Mouse (Mus musculus) midbrain, embryonic 15.5 days (tissue): Measurements from ENCODE around the gene Nop53. TPM values are rescaled to one million over a fixed set of nuclear protein-coding genes. Genes with fewer than 3 reads are reported as not detected.

ENCODE experiments used
- ATAC-seq: fragments of 200-750 bp; cut with Nextera tagmentation; replicated peaks from 2 replicates; pipeline ENCODE4 v1.8.0; 2017; ENCODE audit warnings: moderate TSS enrichment
- H3K27ac ChIP-seq: fragments of 300-500 bp; sonication (generic); 2 replicates; pipeline ENCODE4 v1.5.1; 2015; ENCODE audit warnings: mild to moderate bottlenecking, inconsistent platforms
- H3K27me3 ChIP-seq: fragments of 300-500 bp; sonication (generic); replicated peaks from 2 replicates; pipeline ENCODE4 v1.6.1; 2015; ENCODE audit warnings: inconsistent platforms
- H3K36me3 ChIP-seq: fragments of 300-500 bp; sonication (generic); replicated peaks from 2 replicates; pipeline ENCODE4 v1.6.1; 2015; ENCODE audit warnings: inconsistent platforms
- H3K4me1 ChIP-seq: fragments of 300-500 bp; sonication (generic); 2 replicates; pipeline ENCODE4 v1.6.1; 2015; ENCODE audit warnings: inconsistent platforms
- H3K4me2 ChIP-seq: fragments of 300-500 bp; sonication (generic); 2 replicates; pipeline ENCODE4 v1.6.1; 2015; ENCODE audit warnings: inconsistent platforms, mild to moderate bottlenecking, moderate library complexity
- H3K4me3 ChIP-seq: fragments of 300-500 bp; sonication (generic); 2 replicates; pipeline ENCODE4 v1.5.1; 2015; ENCODE audit warnings: mild to moderate bottlenecking, inconsistent platforms
- H3K9ac ChIP-seq: fragments of 300-500 bp; sonication (generic); 2 replicates; pipeline ENCODE4 v1.6.1; 2015; ENCODE audit warnings: mild to moderate bottlenecking, inconsistent platforms
- H3K9me3 ChIP-seq: fragments of 300-500 bp; sonication (generic); 2 replicates; pipeline ENCODE4 v1.6.1; 2016; ENCODE audit warnings: inconsistent platforms
- WGBS: fragments of 180-500 bp; shearing (Covaris S2); methylation state at CpG from one replicate; pipeline ENCODE4 v1.1.7; 2015; ENCODE audit warnings: mixed read lengths; 5-methylcytosine and 5-hydroxymethylcytosine counted together
- polyA plus RNA-seq: library from polyadenylated mRNA; unstranded; fragments of >200 nt; fragmentation: Nextera tagmentation; extraction: Ambion mirVana; gene quantifications from 2 replicates; pipeline ENCODE4 v1.2.1, GENCODE M21; 2015

Gene Nop53
- polyA plus RNA-seq, 1 experiment from 2014 or later: 114 TPM

DNA sequence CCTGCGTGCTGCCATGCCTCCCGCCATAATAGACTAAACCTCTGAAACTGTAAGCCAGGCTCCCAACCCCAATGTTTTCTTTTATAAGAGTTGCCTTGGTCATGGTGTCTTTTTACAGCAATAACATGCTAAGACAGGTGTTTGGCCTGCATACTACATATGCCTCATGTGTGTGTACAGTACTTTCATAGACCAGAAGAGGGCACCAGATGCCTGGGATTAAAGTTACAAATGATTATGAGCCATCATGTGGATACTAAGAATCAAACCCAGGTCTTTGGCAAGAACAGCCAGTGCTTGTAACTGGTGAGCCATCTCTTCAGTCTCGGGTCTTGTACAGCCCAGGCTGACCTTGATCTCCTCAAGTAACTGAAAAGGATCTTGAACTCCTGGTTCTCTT lies 23.8 kb upstream of the Nop53 start:
- no peak overlapping the region for H3K4me2 ChIP-seq
- no peak overlapping the region for H3K4me3 ChIP-seq
- H3K9me3 ChIP-seq: no peaks in the 10 kb centered on the region
- no peak overlapping the region for H3K9ac ChIP-seq
- WGBS: 90% methylated on average over 3 of the region's 3 CpGs
- H3K27ac ChIP-seq: no peak overlapping the region
- H3K27me3 ChIP-seq: no peaks in the 10 kb centered on the region
- 0 out of 2 replicates have a peak, but pooled peaks cover 3% of the 10 kb centered on the region for H3K4me1 ChIP-seq
- peaks cover 16% of the 10 kb centered on the region for H3K36me3 ChIP-seq
- ATAC-seq: no peak

GRCm38 (mm10) chr7:15968322-15968721 lies 22.4 kb upstream of the Nop53 start:
- no peak for ATAC-seq

DNA sequence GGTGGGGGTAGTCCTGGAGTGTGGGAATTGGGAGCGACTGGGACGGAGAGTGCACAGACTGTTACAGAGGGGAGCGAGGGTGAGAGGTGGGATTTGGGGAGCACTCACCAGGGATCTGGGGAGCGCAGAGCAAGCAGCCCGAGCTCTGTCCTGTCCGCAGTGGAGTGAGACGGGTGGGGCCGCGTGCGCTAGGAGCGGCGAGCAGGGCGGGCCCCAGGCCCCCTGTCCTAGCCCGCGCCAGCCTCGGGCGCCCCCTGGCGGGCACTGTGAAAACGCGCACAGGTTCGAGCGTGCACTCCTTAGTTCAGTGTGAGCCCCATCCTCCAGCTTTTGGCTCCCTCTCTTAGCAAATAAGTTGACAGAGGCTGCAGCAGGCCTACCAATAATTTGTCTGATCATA lies 21.4 kb upstream of the Nop53 start, which contains the start of gene Ehd2:
Ehd2 (minus strand) TSS at position 256 of the 400 bp plus-strand sequence.
- Histone ChIP-seq H3K9ac (no peak within 1 kb of the TSS), H3K36me3 (peaks cover 4% of the 10 kb centered on the region)
- WGBS: 1% methylated on average over 22 of the region's 22 CpGs

More at GRCm38 (mm10) chr7:15968322-15968721, 22.4 kb upstream of the Nop53 start:
- no peaks in the 10 kb centered on the region for H3K27me3 ChIP-seq
- no peak overlapping the region for H3K4me2 ChIP-seq
- no peak overlapping the region for H3K9ac ChIP-seq
- 0 out of 2 replicates have a peak, but pooled peaks cover 3% of the 10 kb centered on the region for H3K4me1 ChIP-seq
- 91% methylated on average over 8 of the region's 8 CpGs for WGBS
- H3K36me3 ChIP-seq: peaks cover 6% of the 10 kb centered on the region
- H3K4me3 ChIP-seq: no peak overlapping the region
- H3K9me3 ChIP-seq: no peaks in the 10 kb centered on the region
- H3K27ac ChIP-seq: no peak overlapping the region

GRCm38 (mm10) chr7:15966489-15966888 lies 20.6 kb upstream of the Nop53 start:
- Histone ChIP-seq H3K36me3 (no peaks in the 10 kb centered on the region; the same call in 1 of the 2 replicates), H3K9me3 (no peaks in the 10 kb centered on the region), H3K27me3 (no peaks in the 10 kb centered on the region), H3K4me1 (peaks cover 11% of the 10 kb centered on the region), H3K4me2 (0 out of 2 replicates have a peak overlapping the region, but pooled peaks have one; percentile 46), H3K27ac (no peak overlapping the region), H3K4me3 (no peak overlapping the region), H3K9ac (no peak overlapping the region)
- ATAC-seq: no peak
- WGBS: 77% methylated on average over 3 of the region's 3 CpGs

More for the DNA sequence above, 21.4 kb upstream of the Nop53 start, which contains the start of gene Ehd2:
- Histone ChIP-seq H3K27ac (no peak within 1 kb of the TSS), H3K4me3 (peak within 1 kb of the TSS; percentile 20; the same call in 1 of the 2 replicates), H3K4me1 (peaks cover 8% of the 10 kb centered on the region), H3K27me3 (no peaks in the 10 kb centered on the region), H3K4me2 (peak within 1 kb of the TSS; percentile 46), H3K9me3 (no peaks in the 10 kb centered on the region)
- ATAC-seq: peak; percentile 55

DNA sequence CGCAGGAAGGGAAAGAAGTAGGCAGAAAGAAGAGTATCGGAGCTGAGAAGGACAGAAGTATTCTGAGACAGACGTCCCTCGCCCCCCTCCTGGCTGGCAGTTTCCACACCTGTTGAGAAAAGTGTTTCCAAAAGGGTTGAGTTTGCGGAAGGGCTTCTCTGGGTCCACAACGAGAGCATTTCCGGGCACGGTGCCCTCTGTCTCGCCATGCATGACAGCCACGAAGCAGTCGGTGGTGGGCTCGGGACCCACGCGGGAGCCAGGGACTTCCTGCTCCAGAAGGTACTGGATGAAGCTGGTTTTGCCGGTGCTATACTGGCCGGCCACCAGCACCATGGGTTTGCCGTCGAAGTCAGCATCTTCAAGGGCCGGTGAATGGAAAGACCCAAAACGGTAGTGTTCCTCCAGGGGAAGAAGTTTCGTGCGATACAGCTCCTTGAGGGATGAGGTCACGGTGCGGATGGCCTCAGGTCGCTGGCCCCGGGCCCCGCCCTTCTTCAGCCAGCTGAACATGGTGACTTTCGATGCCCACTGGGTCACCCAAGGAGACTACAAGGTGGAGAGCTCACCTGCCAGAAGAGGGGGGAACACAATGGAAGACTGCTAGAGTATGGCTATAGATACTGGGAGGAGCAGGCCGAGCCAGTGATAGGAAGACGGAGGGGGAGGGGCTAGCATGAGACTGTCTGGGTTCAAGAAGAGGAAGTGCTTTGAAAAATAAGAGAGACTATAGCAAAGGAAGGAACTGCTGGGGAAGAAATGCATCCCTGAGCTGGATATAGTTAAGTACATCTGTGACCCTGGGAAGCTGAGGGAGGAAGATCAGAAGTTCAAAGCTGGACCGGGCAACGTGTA lies 18.2 kb upstream of the Nop53 start:
- H3K4me3 ChIP-seq: no peak overlapping the region
- WGBS: 85% methylated on average over 32 of the region's 32 CpGs

DNA sequence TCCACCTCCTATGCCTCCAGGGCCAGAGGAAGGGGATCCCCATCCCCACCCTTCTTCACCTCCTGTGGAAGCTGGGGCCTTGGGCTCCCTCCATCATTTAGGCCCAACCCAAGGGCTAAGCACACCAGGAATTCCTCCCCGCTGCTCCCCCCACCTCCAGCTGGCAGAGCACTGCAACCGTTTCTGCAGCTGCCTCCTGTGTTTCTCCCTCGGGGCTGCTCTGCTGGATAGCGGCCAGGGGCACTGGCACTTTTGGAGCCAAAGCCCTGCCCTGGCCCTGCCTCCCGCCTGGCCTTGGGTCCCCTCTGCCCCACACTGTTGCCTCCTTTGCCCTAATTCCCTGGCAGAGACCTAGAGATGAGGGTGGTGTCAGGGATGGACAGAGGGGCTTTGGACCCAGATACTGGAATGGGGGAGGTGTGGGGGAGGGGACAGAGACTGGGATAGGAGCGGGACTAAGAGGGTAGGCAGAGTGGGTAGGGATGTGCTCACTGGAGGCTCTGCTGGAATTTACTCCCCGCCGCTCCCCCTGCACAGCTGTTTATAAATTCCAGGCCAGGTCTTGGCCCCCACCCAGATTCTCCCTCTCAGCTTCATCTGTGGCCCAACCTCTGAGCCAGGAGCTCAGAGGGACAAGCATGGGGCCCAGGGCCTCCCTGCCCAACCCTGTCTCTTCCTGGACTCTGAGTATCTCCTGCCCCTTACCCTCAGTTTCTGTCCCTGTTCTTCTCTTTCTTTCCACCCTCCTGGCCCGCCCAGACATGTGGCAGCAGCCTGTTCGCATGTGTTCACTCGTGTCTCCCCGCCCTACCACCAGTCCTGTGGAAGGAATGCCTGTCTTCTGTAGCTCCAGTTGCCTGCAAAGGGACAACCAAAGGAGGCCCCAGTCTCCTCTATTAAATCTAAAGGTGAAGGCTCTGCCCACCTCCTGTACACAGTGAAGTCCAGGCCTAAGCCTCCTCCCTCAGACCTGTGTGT lies 16.7 kb upstream of the Nop53 start:
- Histone ChIP-seq H3K4me2 (no peak overlapping the region), H3K9ac (no peak overlapping the region), H3K9me3 (no peaks in the 10 kb centered on the region), H3K4me3 (no peak overlapping the region), H3K36me3 (no peaks in the 10 kb centered on the region), H3K27me3 (no peaks in the 10 kb centered on the region), H3K4me1 (peaks cover 11% of the 10 kb centered on the region), H3K27ac (no peak overlapping the region)
- ATAC-seq: no peak
- 41% methylated on average over 12 of the region's 12 CpGs for WGBS

More for the DNA sequence above, 18.2 kb upstream of the Nop53 start:
- Histone ChIP-seq H3K4me1 (peaks cover 11% of the 10 kb centered on the region), H3K27me3 (no peaks in the 10 kb centered on the region), H3K9ac (no peak overlapping the region), H3K36me3 (no peaks in the 10 kb centered on the region), H3K27ac (no peak overlapping the region), H3K9me3 (no peaks in the 10 kb centered on the region), H3K4me2 (no peak overlapping the region)
- no peak for ATAC-seq

DNA sequence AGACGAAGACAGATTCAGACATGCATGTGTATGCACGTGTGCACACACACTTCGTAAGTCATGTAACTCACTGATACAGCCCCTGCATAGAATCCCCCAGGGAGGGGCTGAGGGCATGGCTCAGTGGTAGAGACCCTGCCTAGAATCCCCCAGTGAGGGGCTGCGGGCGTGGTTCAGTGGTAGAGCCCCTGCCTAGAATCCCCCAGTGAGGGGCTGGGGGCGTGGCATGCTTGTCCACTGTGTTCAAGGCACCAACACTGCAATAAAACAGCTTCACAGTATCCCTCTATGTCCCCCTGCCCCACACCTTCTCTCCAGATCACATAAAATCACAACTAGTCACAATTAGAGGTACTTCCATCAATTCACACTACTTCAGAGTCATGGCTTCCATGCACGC lies 15.9 kb upstream of the Nop53 start:
- H3K27ac ChIP-seq: no peak overlapping the region
- H3K9me3 ChIP-seq: no peaks in the 10 kb centered on the region
- H3K4me1 ChIP-seq: peaks cover 8% of the 10 kb centered on the region
- H3K9ac ChIP-seq: no peak overlapping the region
- no peak overlapping the region for H3K4me2 ChIP-seq
- WGBS: 84% methylated on average over 7 of the region's 7 CpGs
- no peak for ATAC-seq
- no peak overlapping the region for H3K4me3 ChIP-seq
- no peaks in the 10 kb centered on the region for H3K36me3 ChIP-seq
- no peaks in the 10 kb centered on the region for H3K27me3 ChIP-seq

DNA sequence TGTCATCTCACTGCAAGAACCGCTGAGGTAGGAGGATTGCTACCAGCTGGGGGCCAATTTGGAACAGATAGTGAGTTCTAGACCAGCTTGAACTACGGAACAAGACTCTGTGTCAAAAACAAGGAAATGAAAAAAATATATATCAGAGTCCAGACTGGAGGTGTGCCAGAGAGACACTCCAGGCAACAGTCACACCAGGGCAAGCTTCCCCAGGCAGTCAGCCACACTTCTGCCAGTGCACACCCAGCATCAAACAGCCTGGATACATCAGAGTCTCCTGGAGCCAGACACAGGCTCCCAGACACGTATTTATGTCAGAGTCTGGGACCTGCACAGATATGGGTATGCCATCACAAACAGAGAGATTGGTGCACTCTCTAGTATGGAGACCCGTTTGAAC lies 15.4 kb upstream of the Nop53 start:
- Histone ChIP-seq H3K4me2 (no peak overlapping the region), H3K27ac (no peak overlapping the region), H3K36me3 (no peaks in the 10 kb centered on the region), H3K4me1 (peaks cover 8% of the 10 kb centered on the region), H3K4me3 (no peak overlapping the region), H3K9ac (no peak overlapping the region), H3K27me3 (no peaks in the 10 kb centered on the region), H3K9me3 (no peaks in the 10 kb centered on the region)
- 60% methylated on average over 4 of the region's 4 CpGs for WGBS
- no peak for ATAC-seq

DNA sequence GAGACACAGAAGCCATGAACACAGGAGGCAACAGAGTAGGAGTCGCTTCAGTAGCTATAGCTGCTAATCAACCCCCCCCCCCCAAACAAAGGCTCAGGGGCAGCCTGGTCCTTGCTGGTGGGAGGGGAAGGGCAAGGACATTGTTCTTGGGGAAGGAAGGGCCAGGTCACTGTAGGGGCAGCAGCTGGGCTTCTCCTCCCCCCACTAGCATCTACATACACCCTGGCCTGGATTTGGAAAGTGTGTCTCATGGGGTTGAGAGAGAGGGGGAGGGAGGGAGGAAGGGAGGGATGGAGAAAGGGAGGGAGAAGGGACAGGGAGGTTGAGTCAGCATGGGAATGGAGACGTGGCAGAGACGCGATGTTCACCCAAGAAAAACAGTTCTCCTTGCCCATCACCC lies 14.8 kb upstream of the Nop53 start:
- no peaks in the 10 kb centered on the region for H3K36me3 ChIP-seq
- H3K4me1 ChIP-seq: peaks cover 8% of the 10 kb centered on the region
- 41% methylated on average over 4 of the region's 4 CpGs for WGBS
- no peak overlapping the region for H3K9ac ChIP-seq
- no peak for ATAC-seq
- H3K27me3 ChIP-seq: no peaks in the 10 kb centered on the region
- H3K27ac ChIP-seq: no peak overlapping the region
- H3K4me2 ChIP-seq: no peak overlapping the region
- H3K9me3 ChIP-seq: no peaks in the 10 kb centered on the region
- no peak overlapping the region for H3K4me3 ChIP-seq

- 87% methylated on average over 5 of the region's 5 CpGs for WGBS
- no peaks in the 10 kb centered on the region for H3K36me3 ChIP-seq
Observed at GRCm38 (mm10) chr7:15956143-15956542, 10.3 kb upstream of the Nop53 start.

GRCm38 (mm10) chr7:15955509-15955908 lies 9.6 kb upstream of the Nop53 start:
- Histone ChIP-seq H3K27me3 (no peaks in the 10 kb centered on the region), H3K4me3 (no peak overlapping the region), H3K9ac (no peak overlapping the region), H3K36me3 (no peaks in the 10 kb centered on the region), H3K4me2 (peak overlapping the region; percentile 34), H3K4me1 (no peaks in the 10 kb centered on the region), H3K9me3 (no peaks in the 10 kb centered on the region), H3K27ac (no peak overlapping the region)
- ATAC-seq: no peak
- WGBS: 18% methylated on average over 7 of the region's 7 CpGs

More at GRCm38 (mm10) chr7:15956143-15956542, 10.3 kb upstream of the Nop53 start:
- H3K4me3 ChIP-seq: no peak overlapping the region
- no peaks in the 10 kb centered on the region for H3K27me3 ChIP-seq
- no peak for ATAC-seq
- H3K4me1 ChIP-seq: no peaks in the 10 kb centered on the region
- H3K9me3 ChIP-seq: no peaks in the 10 kb centered on the region
- H3K9ac ChIP-seq: no peak overlapping the region
- H3K27ac ChIP-seq: no peak overlapping the region
- H3K4me2 ChIP-seq: no peak overlapping the region

DNA sequence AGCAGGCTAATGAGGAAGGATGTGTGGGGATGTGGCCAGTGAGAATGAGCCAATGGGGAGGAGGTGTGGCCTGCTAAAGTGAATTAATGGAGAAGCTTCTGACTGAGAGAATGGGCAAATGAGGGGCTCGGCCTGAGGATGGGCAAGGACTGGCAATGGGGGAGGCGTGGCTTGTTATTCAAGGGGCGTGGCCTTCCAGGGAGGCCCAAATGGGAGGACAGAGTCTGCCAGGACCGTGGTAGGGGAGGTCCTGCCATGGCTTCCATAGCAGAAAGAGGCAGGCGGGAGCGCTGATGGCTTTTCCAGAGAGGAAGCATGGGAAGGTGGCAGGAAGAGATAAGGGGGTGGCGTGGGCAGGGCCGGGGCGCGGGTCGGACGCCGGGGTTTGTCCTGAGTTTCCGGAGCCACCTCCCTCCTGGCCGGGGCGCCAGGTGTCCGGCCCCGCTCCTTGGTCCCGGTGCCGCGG lies 9.1 kb upstream of the Nop53 start:
- Histone ChIP-seq H3K4me3 (no peak overlapping the region), H3K9ac (no peak overlapping the region), H3K4me2 (peak overlapping the region; percentile 34), H3K4me1 (no peaks in the 10 kb centered on the region), H3K9me3 (no peaks in the 10 kb centered on the region), H3K36me3 (no peaks in the 10 kb centered on the region), H3K27me3 (no peaks in the 10 kb centered on the region), H3K27ac (no peak overlapping the region)
- ATAC-seq: peak; percentile 41; the same call in 1 of the 2 replicates
- WGBS: 7% methylated on average over 21 of the region's 21 CpGs
